Mouse (Mus musculus): ENCODE results near the gene Pitpnb. TPM values are rescaled to one million over a fixed set of nuclear protein-coding genes. Genes with fewer than 3 reads are reported as not detected.

Gene Pitpnb
- polyA plus RNA-seq, 1 experiment from 2014 or later, result 133 TPM

DNA sequence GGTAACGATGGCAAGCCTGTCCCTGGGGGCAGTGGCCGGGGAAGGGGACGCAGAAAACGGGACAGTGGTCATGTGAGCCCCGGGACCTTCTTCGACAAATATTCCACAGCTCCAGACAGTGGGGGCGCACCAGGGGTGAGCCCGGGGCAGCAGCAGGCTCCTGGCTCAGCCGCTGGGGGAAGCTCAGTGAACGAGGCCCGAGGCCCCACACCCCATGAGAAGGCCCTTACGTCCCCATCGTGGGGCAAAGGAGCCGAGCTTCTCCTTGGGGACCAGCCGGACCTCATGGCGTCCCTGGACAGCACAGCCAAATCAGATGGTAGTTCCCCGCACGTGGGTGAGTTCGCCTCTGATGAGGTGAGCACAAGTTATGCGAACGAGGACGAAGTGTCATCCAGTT is 90.3 kb downstream of the Pitpnb start:
- Histone ChIP-seq H3K4me2 (ENCODE audit: low read depth, low read length) (peak overlapping the region; percentile 99), H3K36me3 (replicated peaks; ENCODE audit: control insufficient read depth, insufficient read depth, low read depth, low read length) (peaks cover 10% of the 10 kb centered on the region), H3K9ac (replicated peaks; ENCODE audit: low read length) (peak overlapping the region; percentile 99), H3K9me3 (replicated peaks; ENCODE audit: control insufficient read depth, low read length) (no peaks in the 10 kb centered on the region), H3K27me3 (ENCODE audit: control insufficient read depth, insufficient read depth, low read length) (no peaks in the 10 kb centered on the region; the same call in 1 of the 2 replicates), H3K4me1 (ENCODE audit: control insufficient read depth, insufficient read depth, low read length) (peaks cover 32% of the 10 kb centered on the region), H3K4me3 (ENCODE audit: low read depth, low read length) (peak overlapping the region; percentile 98), H3K27ac (replicated peaks; ENCODE audit: low read depth, low read length) (no peak overlapping the region; the same call in 1 of the 2 replicates)
- ATAC-seq (replicated peaks; ENCODE audit: insufficient number of reproducible peaks, low FRiP score, low TSS enrichment, low read depth) (no peak), DNase-seq (ENCODE audit: low spot score) (no peak)
- WGBS, result 26% methylated on average over 22 of the region's 22 CpGs

GRCm38 (mm10) chr5:111421424-111421823 is 90.9 kb downstream of the Pitpnb start:
- Histone ChIP-seq H3K36me3 (replicated peaks; ENCODE audit: control insufficient read depth, insufficient read depth, low read depth, low read length) (peaks cover 10% of the 10 kb centered on the region), H3K4me3 (ENCODE audit: low read depth, low read length) (peak overlapping the region; percentile 98), H3K9me3 (replicated peaks; ENCODE audit: control insufficient read depth, low read length) (no peaks in the 10 kb centered on the region), H3K27me3 (ENCODE audit: control insufficient read depth, insufficient read depth, low read length) (no peaks in the 10 kb centered on the region; the same call in 1 of the 2 replicates), H3K4me2 (ENCODE audit: low read depth, low read length) (peak overlapping the region; percentile 99), H3K27ac (replicated peaks; ENCODE audit: low read depth, low read length) (no peak overlapping the region), H3K9ac (replicated peaks; ENCODE audit: low read length) (peak overlapping the region; percentile 99), H3K4me1 (ENCODE audit: control insufficient read depth, insufficient read depth, low read length) (peaks cover 37% of the 10 kb centered on the region)
- no peak for DNase-seq (ENCODE audit: low spot score)
- 50% methylated on average over 15 of the region's 15 CpGs for WGBS
- no peak for ATAC-seq (replicated peaks; ENCODE audit: insufficient number of reproducible peaks, low FRiP score, low TSS enrichment, low read depth)

DNA sequence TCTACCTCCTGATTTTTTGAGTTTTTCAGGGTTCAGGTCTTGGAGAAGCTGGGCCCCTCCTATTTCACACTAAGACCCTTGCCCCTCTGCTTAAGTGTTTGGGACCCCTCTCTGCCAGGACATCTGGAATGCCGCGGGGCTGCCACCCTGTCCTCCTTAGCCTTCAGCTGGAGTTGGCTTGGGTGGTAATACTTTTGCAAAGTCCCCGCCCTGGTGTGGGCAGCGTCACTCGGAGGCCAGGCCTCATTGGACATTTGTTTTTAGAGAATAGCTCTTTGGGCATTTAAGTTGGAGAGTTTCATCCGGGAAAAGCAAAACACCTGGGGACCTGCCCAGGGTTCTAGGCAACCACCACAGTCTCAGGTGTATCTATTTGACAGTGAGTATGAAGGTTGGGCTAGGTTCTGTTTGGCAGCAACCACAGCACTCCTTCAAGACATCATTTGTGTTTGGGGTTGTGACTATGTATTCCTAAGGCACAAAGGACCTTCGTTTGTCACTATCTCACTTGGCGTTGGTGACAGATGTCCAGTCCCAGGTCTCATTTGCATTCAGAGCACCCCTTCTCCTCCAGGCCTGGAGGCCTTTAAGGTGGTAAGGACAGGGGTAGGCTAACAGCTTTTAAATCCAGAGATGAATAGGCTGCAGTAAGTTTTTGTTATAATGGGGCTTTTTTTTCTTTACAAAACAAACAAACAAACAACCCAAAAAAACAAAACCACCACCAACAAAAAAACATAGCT is 91.7 kb downstream of the Pitpnb start:
- WGBS, result 43% methylated on average over 8 of the region's 8 CpGs
- H3K4me3 ChIP-seq (ENCODE audit: low read depth, low read length), result peak overlapping the region; percentile 98

GRCm38 (mm10) chr5:111423011-111423410 is 92.4 kb downstream of the Pitpnb start:
- Histone ChIP-seq H3K27ac (replicated peaks; ENCODE audit: low read depth, low read length) (no peak overlapping the region), H3K9ac (replicated peaks; ENCODE audit: low read length) (peak overlapping the region; percentile 46), H3K27me3 (ENCODE audit: control insufficient read depth, insufficient read depth, low read length) (no peaks in the 10 kb centered on the region; the same call in 1 of the 2 replicates), H3K4me3 (ENCODE audit: low read depth, low read length) (peak overlapping the region; percentile 98), H3K4me2 (ENCODE audit: low read depth, low read length) (peak overlapping the region; percentile 99), H3K36me3 (replicated peaks; ENCODE audit: control insufficient read depth, insufficient read depth, low read depth, low read length) (peaks cover 13% of the 10 kb centered on the region), H3K4me1 (ENCODE audit: control insufficient read depth, insufficient read depth, low read length) (peaks cover 37% of the 10 kb centered on the region), H3K9me3 (replicated peaks; ENCODE audit: control insufficient read depth, low read length) (no peaks in the 10 kb centered on the region)
- DNase-seq (ENCODE audit: low spot score) (no peak), ATAC-seq (replicated peaks; ENCODE audit: insufficient number of reproducible peaks, low FRiP score, low TSS enrichment, low read depth) (no peak)
- 49% methylated on average over 10 of the region's 10 CpGs for WGBS

More for the DNA sequence above, 91.7 kb downstream of the Pitpnb start:
- Histone ChIP-seq H3K27me3 (ENCODE audit: control insufficient read depth, insufficient read depth, low read length) (no peaks in the 10 kb centered on the region; the same call in 1 of the 2 replicates), H3K27ac (replicated peaks; ENCODE audit: low read depth, low read length) (no peak overlapping the region), H3K9me3 (replicated peaks; ENCODE audit: control insufficient read depth, low read length) (no peaks in the 10 kb centered on the region), H3K4me1 (ENCODE audit: control insufficient read depth, insufficient read depth, low read length) (peaks cover 37% of the 10 kb centered on the region), H3K36me3 (replicated peaks; ENCODE audit: control insufficient read depth, insufficient read depth, low read depth, low read length) (peaks cover 10% of the 10 kb centered on the region), H3K9ac (replicated peaks; ENCODE audit: low read length) (peak overlapping the region; percentile 99), H3K4me2 (ENCODE audit: low read depth, low read length) (peak overlapping the region; percentile 99)
- ATAC-seq (replicated peaks; ENCODE audit: insufficient number of reproducible peaks, low FRiP score, low TSS enrichment, low read depth), result no peak
- no peak for DNase-seq (ENCODE audit: low spot score)

- Histone ChIP-seq H3K4me2 (ENCODE audit: low read depth, low read length) (peak overlapping the region; percentile 99), H3K9me3 (replicated peaks; ENCODE audit: control insufficient read depth, low read length) (no peaks in the 10 kb centered on the region), H3K27me3 (ENCODE audit: control insufficient read depth, insufficient read depth, low read length) (no peaks in the 10 kb centered on the region; the same call in 1 of the 2 replicates), H3K27ac (replicated peaks; ENCODE audit: low read depth, low read length) (no peak overlapping the region), H3K36me3 (replicated peaks; ENCODE audit: control insufficient read depth, insufficient read depth, low read depth, low read length) (peaks cover 13% of the 10 kb centered on the region), H3K9ac (replicated peaks; ENCODE audit: low read length) (peak overlapping the region; percentile 56), H3K4me1 (ENCODE audit: control insufficient read depth, insufficient read depth, low read length) (peaks cover 42% of the 10 kb centered on the region), H3K4me3 (ENCODE audit: low read depth, low read length) (peak overlapping the region; percentile 98)
- ATAC-seq (replicated peaks; ENCODE audit: insufficient number of reproducible peaks, low FRiP score, low TSS enrichment, low read depth), result no peak
- DNase-seq (ENCODE audit: low spot score), result no peak
- 75% methylated on average over 4 of the region's 4 CpGs for WGBS
Measured at GRCm38 (mm10) chr5:111423616-111424015, 93.1 kb downstream of the Pitpnb start.

- H3K4me2 ChIP-seq (ENCODE audit: low read depth, low read length), result no peak overlapping the region; the same call in 1 of the 2 replicates
- H3K36me3 ChIP-seq (replicated peaks; ENCODE audit: control insufficient read depth, insufficient read depth, low read depth, low read length), result peaks cover 11% of the 10 kb centered on the region
- no peak overlapping the region for H3K27ac ChIP-seq (replicated peaks; ENCODE audit: low read depth, low read length)
- 86% methylated on average over 9 of the region's 9 CpGs for WGBS
- H3K4me1 ChIP-seq (ENCODE audit: control insufficient read depth, insufficient read depth, low read length), result peaks cover 32% of the 10 kb centered on the region
- no peak overlapping the region for H3K4me3 ChIP-seq (ENCODE audit: low read depth, low read length)
- no peaks in the 10 kb centered on the region for H3K9me3 ChIP-seq (replicated peaks; ENCODE audit: control insufficient read depth, low read length)
- H3K9ac ChIP-seq (replicated peaks; ENCODE audit: low read length), result no peak overlapping the region; the same call in 1 of the 2 replicates
- no peak for ATAC-seq (replicated peaks; ENCODE audit: insufficient number of reproducible peaks, low FRiP score, low TSS enrichment, low read depth)
- H3K27me3 ChIP-seq (ENCODE audit: control insufficient read depth, insufficient read depth, low read length), result no peaks in the 10 kb centered on the region
- DNase-seq (ENCODE audit: low spot score), result no peak
Measured at GRCm38 (mm10) chr5:111425813-111426212, 95.2 kb downstream of the Pitpnb start.

DNA sequence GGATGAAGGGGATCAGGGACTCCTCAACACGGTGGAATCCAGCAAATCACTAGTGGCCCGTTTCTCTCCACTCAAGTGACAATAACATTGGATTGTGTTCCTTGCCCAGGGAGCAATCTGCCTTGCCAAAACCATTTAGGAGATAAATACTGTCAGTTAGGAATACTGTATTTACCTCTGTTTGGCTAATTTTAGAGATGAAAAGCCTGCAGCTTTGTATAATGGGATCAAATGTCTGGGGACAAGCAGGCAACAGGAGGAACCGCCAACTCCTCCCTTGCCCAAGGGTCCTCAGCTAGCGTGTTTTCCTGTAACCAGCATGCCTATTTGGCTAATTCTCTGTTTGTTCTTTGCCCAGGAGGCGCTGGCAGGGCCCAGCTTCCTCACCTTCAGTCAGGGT is 95.7 kb downstream of the Pitpnb start:
- 40% methylated on average over 5 of the region's 5 CpGs for WGBS
- ATAC-seq (replicated peaks; ENCODE audit: insufficient number of reproducible peaks, low FRiP score, low TSS enrichment, low read depth) (no peak; the same call in 1 of the 2 replicates), DNase-seq (ENCODE audit: low spot score) (no peak)
- H3K9me3 ChIP-seq (replicated peaks; ENCODE audit: control insufficient read depth, low read length), result no peaks in the 10 kb centered on the region
- no peaks in the 10 kb centered on the region for H3K27me3 ChIP-seq (ENCODE audit: control insufficient read depth, insufficient read depth, low read length)
- no peak overlapping the region; the same call in 1 of the 2 replicates for H3K9ac ChIP-seq (replicated peaks; ENCODE audit: low read length)
- H3K4me1 ChIP-seq (ENCODE audit: control insufficient read depth, insufficient read depth, low read length), result peaks cover 30% of the 10 kb centered on the region
- H3K4me2 ChIP-seq (ENCODE audit: low read depth, low read length), result peak overlapping the region; percentile 8; the same call in 1 of the 2 replicates
- H3K4me3 ChIP-seq (ENCODE audit: low read depth, low read length), result no peak overlapping the region
- H3K36me3 ChIP-seq (replicated peaks; ENCODE audit: control insufficient read depth, insufficient read depth, low read depth, low read length), result peaks cover 10% of the 10 kb centered on the region
- no peak overlapping the region for H3K27ac ChIP-seq (replicated peaks; ENCODE audit: low read depth, low read length)

DNA sequence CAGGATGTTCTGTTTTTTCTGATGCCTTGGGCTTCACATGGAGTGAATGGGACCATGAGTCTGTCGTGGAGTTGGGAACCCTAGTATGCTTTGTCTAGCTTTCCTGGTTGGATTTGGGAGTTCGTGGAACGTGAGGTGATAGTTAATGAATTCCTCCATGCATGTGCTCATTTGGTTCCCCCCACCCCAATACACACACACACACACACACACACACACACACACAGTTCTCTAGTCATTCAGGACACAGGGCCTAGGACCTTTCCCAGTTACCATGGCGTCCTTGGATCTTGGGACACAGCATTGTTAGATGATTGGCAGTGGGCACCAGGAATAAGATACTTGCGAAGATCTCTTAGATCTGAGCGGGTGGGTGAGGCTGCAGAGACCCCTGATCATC is 98.3 kb downstream of the Pitpnb start:
- Histone ChIP-seq H3K9ac (replicated peaks; ENCODE audit: low read length) (no peak overlapping the region), H3K27me3 (ENCODE audit: control insufficient read depth, insufficient read depth, low read length) (no peaks in the 10 kb centered on the region), H3K4me3 (ENCODE audit: low read depth, low read length) (no peak overlapping the region), H3K4me1 (ENCODE audit: control insufficient read depth, insufficient read depth, low read length) (peaks cover 28% of the 10 kb centered on the region), H3K9me3 (replicated peaks; ENCODE audit: control insufficient read depth, low read length) (no peaks in the 10 kb centered on the region), H3K27ac (replicated peaks; ENCODE audit: low read depth, low read length) (no peak overlapping the region), H3K4me2 (ENCODE audit: low read depth, low read length) (no peak overlapping the region), H3K36me3 (replicated peaks; ENCODE audit: control insufficient read depth, insufficient read depth, low read depth, low read length) (peaks cover 3% of the 10 kb centered on the region)
- no peak for ATAC-seq (replicated peaks; ENCODE audit: insufficient number of reproducible peaks, low FRiP score, low TSS enrichment, low read depth)
- WGBS, result 76% methylated on average over 6 of the region's 6 CpGs
- no peak for DNase-seq (ENCODE audit: low spot score)

All from embryonic facial prominence, embryonic 11.5 days (tissue).